Mouse (Mus musculus) lung, adult 2 months (tissue): ENCODE measurements at regions not wholly inside any gene's neighbourhood (a gene's known extent, or its start where the extent isn't known, plus 50 kb on each side); places are given as distances from the start of the nearest gene placed in this dataset.
"Not testable (repeated sequence)": the region's sequence is repeated elsewhere in the genome, so short reads cannot be mapped to it uniquely, and the experiment has no call there.

ENCODE experiments used
- CTCF ChIP-seq: fragments of 200-500 bp; IDR thresholded peaks from 2 replicates; pipeline ENCODE4 v1.5.1; 2011; ENCODE audit warnings: mild to moderate bottlenecking, low read length, control low read depth; ENCODE audit not compliant: insufficient read depth
- POLR2A ChIP-seq: fragments of 200-500 bp; IDR thresholded peaks from 2 replicates; pipeline ENCODE4 v1.6.1; 2011; ENCODE audit warnings: low read depth, mild to moderate bottlenecking, control low read depth, low read length, borderline replicate concordance; ENCODE audit errors: extremely low read depth

DNA sequence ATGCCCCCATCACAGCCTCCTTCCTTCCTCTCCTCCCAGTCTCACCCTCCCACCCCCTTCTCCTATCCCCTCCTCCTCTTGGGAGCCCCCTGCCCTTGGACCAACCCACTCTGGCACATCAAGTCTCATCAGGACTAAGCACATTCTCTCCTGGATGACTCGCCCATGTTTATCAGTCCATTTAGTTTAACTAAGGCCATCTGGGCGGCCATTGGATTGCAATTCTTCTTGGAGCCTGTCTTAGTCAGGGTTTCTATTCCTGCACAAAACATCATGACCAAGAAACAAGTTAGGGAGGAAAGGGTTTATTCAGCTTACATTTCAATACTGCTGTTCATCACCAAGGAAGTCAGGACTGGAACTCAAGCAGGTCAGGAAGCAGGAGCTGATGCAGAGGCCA lies 128.4 kb upstream of the 1700056E22Rik start:
- TF ChIP-seq POLR2A, CTCF: not testable (repeated sequence)
